Mouse (Mus musculus) right cerebral cortex, postnatal 4 days (tissue): ENCODE data around the gene Sfxn4.

Experiments
- DNase-seq: peaks from one replicate; pipeline ENCODE4 v3.0.0-alpha.2; 2022

The Sfxn4 gene

GRCm38 (mm10) chr19:60818677-60819076, 42.6 kb downstream of the Sfxn4 start:
- DNase-seq = no peak

DNA sequence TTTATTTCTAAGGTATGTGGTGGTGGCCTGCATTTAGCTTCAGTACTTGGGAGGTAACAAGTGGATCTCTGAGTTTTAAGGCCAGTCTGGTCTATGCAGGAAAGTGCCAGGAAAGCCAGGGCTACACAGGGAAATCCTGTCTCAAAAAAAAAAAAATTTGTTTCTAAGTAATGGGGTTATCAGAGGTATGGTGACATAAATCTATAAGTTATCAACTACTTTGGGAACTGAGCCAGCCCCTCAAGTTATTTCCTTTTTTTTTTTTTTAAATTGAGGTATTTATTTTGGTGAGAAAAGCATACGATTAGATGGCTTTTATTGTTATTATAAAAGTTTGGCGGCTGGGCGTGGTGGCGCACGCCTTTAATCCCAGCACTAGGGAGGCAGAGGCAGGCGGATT, 48.1 kb downstream of the Sfxn4 start:
- DNase-seq = no peak

- DNase-seq = no peak
Measured at GRCm38 (mm10) chr19:60812036-60812389, 49.3 kb downstream of the Sfxn4 start.

DNA sequence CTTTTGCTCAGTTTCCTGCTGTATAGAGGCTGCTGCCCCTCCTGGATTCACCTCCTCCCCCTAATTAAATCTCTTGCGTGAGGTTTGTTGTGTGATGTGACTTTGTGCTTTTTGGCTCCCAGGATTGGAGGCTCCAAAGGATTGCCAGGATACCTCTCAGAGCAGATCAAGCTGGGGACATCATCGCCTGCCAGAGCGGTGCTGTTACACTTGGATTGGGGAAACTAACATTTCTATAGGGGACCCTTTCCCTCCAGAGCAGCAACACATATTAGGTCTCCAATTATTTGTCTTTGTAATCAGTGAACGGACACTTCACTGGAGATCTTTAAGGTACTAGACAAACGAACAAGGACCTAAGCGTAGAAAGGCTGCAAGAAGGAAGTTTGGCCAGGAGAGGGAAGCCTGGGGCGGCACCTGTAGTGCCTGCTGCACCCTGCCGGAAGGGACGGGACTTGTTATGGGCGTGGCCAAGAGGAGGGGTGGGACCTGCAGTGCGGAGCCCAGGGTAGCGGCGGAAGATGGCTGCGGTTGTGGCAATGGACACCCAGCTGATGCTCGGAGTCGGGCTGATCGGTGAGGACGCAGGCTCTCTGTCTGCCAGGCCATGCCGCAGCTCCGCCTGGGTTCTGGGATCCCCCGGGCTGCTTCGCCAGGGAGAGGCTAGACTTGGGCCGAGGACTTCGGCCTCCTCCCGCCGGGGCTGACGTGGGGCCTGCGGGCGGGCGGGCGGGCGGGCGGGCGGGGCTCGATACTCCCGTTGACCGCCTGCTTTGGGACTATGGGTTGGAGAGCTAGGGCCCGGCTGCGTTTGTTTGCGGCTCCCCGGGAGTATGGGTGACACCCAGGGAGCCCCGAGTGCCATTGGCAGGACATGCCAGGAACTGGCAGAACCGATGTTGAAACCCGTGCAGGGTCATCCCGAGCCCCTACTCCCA, 49.9 kb downstream of the Sfxn4 start, which contains the start of gene Fam45a:
Gene Fam45a (plus strand): TSS at position 488 of the 938 bp plus-strand sequence.
- DNase-seq = peak; percentile 82

DNA sequence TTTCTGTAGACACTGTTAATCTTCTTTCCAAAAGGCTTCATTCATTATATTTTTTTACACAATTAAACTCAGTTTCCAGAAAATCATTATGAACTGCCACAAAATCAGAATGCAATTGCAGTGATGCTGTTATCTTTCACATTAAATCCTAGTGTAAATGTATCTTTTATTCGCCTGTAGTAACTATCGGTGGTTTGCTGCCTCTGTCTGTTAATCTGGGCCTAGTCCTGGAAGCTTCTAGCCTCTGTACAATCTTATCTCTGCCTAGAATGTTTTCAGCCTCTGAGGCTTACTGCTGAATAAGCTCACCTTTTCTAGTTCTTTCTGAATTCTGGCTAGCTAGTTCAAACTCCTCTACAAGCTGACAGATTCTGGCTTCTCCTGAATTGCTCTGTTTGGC, 51.4 kb downstream of the Sfxn4 start:
- no peak for DNase-seq

GRCm38 (mm10) chr19:60804903-60805302, 56.4 kb downstream of the Sfxn4 start:
- DNase-seq = no peak

DNA sequence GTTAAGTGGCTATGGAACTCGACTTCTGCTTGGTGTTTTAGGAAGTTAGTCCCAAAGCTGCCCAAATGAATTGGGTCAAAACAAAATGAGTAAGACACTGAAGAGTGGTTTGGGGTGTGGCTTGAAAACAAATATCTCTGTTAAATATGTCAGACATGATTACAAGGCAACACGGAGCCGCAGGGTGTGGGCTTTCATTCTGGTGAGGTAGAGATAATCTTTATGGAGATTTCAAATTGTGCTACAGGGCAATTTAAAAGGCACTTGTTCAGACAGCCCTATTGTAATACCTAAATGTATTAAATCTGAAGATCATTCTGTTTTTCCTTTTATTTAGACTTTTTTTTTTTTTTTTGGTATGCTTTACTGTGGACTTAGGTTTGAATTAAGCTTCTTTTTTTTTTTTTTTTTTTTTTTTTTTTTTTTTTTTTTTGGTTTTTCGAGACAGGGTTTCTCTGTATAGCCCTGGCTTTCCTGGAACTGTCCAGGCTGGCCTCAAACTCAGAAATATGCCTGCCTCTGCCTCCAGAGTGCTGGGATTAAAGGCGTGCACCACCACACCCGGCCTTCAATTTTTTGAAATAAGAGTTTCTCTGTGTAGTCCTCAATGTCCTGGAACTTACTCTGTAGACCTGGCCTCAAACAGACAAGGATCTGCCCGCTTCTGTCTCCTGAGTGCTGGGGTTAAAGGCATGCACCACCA, 61.3 kb downstream of the Sfxn4 start:
- DNase-seq = no peak

DNA sequence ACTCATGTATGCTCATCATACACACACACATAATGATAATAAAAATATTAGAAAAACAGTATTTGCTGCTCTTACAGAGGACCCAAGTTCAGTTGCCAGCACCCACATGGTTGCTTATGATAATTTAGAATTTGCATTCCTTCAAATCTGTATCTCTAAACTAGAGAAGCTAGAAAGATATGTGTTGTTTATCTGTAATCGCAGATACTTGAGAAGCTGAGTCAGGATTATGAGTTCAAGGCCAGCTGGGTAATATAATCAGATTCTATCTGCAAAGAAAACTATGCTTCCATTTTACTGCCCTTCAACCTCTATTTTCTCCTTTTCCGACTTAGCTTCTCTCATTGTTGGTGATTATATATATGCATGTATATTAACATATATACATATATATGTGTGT, 63.9 kb downstream of the Sfxn4 start:
- no peak for DNase-seq

GRCm38 (mm10) chr19:60795244-60795643, 66.0 kb downstream of the Sfxn4 start:
- DNase-seq = no peak

GRCm38 (mm10) chr19:60793170-60793707, 68.0 kb downstream of the Sfxn4 start:
- DNase-seq = no peak

DNA sequence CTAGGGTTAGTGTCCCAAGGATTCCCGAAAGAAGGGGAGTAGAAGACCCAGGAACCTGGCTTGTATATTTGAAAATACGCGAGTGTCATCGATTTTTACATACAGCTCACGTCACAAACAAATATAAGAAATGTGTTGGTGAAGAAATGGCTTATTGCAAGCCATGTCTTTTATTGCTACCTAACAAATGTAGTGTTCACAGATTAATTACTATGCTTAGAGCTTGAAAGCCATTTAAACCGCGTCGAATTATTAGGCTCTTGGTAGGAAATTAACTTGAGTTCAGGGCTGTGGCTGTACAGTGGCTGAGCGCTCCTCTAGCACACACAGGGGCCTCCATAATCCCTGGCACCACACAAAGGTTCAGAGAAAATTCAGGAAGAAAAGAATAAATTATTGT, 70.1 kb downstream of the Sfxn4 start:
- DNase-seq = no peak

- peak; percentile 94 for DNase-seq
Measured at GRCm38 (mm10) chr19:60790551-60791161, 70.6 kb downstream of the Sfxn4 start, which contains the start of gene Eif3a. Eif3a (minus strand) TSS chr19:60790658.

- DNase-seq = peak; percentile 48
Measured at GRCm38 (mm10) chr19:60789919-60790506, 71.3 kb downstream of the Sfxn4 start.

GRCm38 (mm10) chr19:60789452-60789851, 71.8 kb downstream of the Sfxn4 start:
- no peak for DNase-seq

GRCm38 (mm10) chr19:60788214-60788960, 72.9 kb downstream of the Sfxn4 start:
- DNase-seq = no peak

GRCm38 (mm10) chr19:60787465-60788150, 73.7 kb downstream of the Sfxn4 start:
- no peak for DNase-seq
